Mouse (Mus musculus) olfactory bulb, adult 2 months (tissue): ENCODE measurements around the gene Hivep2. TPM values are rescaled to one million over a fixed set of nuclear protein-coding genes. Genes with fewer than 3 reads are reported as not detected.

Experiments used
- H3K27ac ChIP-seq: fragments of 200-500 bp; 2 replicates; pipeline ENCODE4 v1.5.1; 2012; ENCODE audit warnings: low read depth, low read length; ENCODE audit not compliant: insufficient read depth
- H3K4me1 ChIP-seq: fragments of 200-500 bp; 2 replicates; pipeline ENCODE4 v1.6.1; 2012; ENCODE audit warnings: low read length; ENCODE audit not compliant: control insufficient read depth, insufficient read depth
- H3K4me3 ChIP-seq: fragments of 200-500 bp; 2 replicates; pipeline ENCODE4 v1.5.1; 2012; ENCODE audit warnings: mild to moderate bottlenecking, low read depth, low read length, moderate library complexity; ENCODE audit not compliant: insufficient read depth
- CTCF ChIP-seq: fragments of 200-500 bp; IDR thresholded peaks from 2 replicates; pipeline ENCODE4 v1.5.1; 2012; ENCODE audit warnings: low read depth, mild to moderate bottlenecking, low read length, moderate library complexity; ENCODE audit not compliant: insufficient read depth
- POLR2A ChIP-seq: fragments of 200-500 bp; IDR thresholded peaks from 2 replicates; pipeline ENCODE4 v1.6.1; 2012; ENCODE audit warnings: mild to moderate bottlenecking, low read depth, low read length, moderate library complexity; ENCODE audit not compliant: insufficient read depth
- WGBS: fragments of 180-500 bp; shearing (Covaris S2); methylation state at CpG from one replicate; pipeline ENCODE4 v1.1.7; 2018; 5-methylcytosine and 5-hydroxymethylcytosine counted together
- polyA plus RNA-seq: library from polyadenylated mRNA; stranded (reverse); fragments of >200 nt; gene quantifications from 2 replicates; pipeline ENCODE4 v1.2.4, GENCODE M21; 2012; ENCODE audit warnings: low replicate concordance; ENCODE audit not compliant: missing spikeins, insufficient read depth, insufficient read length

Hivep2 gene
- polyA plus RNA-seq, 1 experiment: 206 TPM

DNA sequence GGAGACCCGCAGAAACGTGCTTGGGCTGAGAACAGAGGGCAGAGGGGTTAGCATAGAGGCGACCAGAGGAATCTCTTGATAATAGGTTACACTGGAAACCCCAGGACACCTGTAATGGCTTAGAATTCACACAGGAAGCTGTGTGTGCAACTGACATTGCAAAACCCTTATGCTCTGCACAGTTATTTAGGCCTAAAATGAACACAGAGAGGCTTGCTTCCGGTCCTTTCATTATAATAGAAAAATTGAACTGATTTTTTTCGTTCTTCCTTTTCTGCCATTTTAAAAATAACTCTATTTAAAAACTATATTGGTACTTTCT lies 2.3 kb downstream of the Hivep2 start:
- H3K27ac ChIP-seq: peak overlapping the region; percentile 96
- H3K4me1 ChIP-seq: peaks cover 5% of the 10 kb centered on the region; the same call in 1 of the 2 replicates
- 4% methylated on average over 5 of the region's 5 CpGs for WGBS
- TF ChIP-seq POLR2A (no peak), CTCF (no peak)
- H3K4me3 ChIP-seq: peak overlapping the region; percentile 100

DNA sequence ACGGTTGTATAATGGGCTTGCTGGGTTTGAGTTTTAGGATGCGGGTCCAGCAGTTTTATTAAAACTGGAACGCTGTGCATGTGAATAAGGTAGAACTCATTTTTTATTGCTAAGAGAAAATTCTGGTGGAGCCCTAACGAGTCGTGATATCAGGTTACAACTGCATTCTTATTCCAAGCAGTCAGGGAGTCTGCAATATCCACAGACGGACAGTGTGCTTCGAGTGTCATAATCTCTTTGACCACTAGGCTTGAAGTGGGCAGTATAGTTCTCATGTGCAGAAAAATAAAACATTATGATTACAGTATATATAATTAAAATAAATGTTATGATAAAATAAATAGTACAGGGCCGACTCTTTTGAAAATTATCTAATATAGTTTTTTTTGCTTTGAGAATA lies 3.1 kb downstream of the Hivep2 start:
- Histone ChIP-seq H3K4me3 (no peak overlapping the region), H3K4me1 (peaks cover 7% of the 10 kb centered on the region; the same call in 1 of the 2 replicates), H3K27ac (no peak overlapping the region)
- WGBS: 12% methylated on average over 8 of the region's 8 CpGs
- TF ChIP-seq CTCF: no peak
- no peak for TF ChIP-seq POLR2A

DNA sequence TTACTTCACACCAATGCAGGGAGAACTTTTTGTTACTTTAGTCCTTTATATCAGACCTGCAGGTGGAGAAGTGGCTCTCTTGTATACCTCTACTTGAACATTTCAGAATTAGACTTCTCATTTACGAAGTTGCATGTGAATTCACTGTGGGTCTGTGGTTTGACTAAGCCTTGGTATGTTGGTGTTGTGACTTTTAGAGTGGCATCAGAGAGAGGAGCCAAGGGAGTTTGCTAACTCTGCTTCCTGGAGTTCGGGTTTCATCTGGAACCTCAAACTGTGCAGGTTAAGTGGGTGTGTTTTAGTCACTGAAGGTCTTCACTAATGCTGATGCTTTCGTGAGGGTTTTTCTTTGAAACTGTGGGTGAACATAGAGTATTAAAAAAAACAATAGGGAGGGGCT lies 4.4 kb downstream of the Hivep2 start:
- Histone ChIP-seq H3K4me3 (no peak overlapping the region), H3K4me1 (peaks cover 7% of the 10 kb centered on the region; the same call in 1 of the 2 replicates), H3K27ac (no peak overlapping the region)
- 46% methylated on average over 3 of the region's 3 CpGs for WGBS
- TF ChIP-seq POLR2A: no peak
- no peak for TF ChIP-seq CTCF

DNA sequence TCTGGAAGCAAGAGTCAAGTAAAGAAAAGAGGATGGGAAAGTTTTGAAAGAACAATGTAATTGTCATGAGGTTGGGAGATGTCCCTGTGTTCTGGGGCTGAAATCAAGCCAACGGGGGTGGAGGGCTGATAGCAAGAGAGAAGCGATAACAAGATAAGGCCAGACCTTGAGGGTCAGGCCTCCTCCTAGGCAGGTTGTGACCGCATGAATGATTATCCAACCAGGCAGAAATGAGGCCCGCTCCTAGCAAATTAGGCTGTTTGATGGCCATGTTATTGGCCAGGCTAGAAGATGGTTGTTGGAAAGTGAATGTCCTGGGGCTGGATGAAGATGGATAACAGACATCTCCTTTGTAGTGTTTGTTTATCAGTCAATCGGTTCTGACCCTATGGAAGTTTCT lies 5.4 kb downstream of the Hivep2 start:
- no peak overlapping the region for H3K27ac ChIP-seq
- WGBS: 80% methylated on average over 5 of the region's 5 CpGs
- peaks cover 9% of the 10 kb centered on the region; the same call in 1 of the 2 replicates for H3K4me1 ChIP-seq
- no peak overlapping the region for H3K4me3 ChIP-seq
- TF ChIP-seq CTCF: no peak
- no peak for TF ChIP-seq POLR2A

DNA sequence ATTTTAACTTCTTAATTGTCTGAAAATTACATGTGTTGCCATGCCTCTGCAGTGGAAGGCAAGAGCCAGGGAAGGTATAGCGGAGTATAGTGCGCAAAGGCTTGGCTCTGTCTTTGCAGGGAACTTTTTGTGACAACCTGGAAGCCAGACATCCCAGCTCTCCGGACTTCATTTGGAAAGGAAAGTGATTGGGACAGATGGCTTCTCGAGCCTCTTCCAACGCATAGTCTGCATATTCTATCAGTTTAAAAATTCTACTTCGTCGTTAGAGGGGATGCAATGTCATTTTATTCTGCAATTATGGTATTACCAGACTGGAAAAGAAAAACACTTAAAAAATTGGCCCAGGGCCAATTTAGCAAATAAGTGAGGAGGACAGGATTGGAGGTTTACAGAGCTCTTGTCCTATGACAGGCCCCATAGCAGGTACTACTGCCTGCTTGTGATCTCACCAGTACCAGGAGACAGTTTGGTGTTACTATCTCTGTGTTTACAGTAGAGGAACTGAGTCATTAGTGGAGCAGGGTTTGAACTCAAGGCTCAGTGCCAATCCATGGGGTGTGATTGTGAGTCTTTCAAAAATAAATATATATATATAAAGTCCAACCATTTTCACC lies 7.8 kb downstream of the Hivep2 start:
- no peak overlapping the region for H3K27ac ChIP-seq
- TF ChIP-seq POLR2A: no peak
- no peak for TF ChIP-seq CTCF
- peaks cover 11% of the 10 kb centered on the region; the same call in 1 of the 2 replicates for H3K4me1 ChIP-seq
- no peak overlapping the region for H3K4me3 ChIP-seq
- 34% methylated on average over 7 of the region's 7 CpGs for WGBS

DNA sequence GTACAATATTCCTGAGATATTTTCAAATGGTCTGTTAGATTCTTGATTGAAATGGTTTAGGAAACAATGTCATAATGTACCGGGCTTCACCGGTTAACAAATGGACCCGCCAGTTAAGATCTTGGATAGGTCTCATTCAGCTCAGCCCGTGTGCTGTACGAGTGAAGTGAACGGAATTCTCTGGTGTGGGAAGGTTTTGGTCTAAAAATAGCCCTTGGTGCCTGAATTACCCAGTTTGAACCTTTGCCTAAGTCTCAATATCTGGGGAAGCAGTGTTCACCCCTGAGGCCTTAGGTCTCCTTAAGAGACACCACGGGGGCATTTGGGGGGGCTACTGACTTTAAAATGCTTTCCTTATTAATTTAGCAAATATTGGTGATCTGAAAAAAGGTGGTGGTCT lies 8.6 kb downstream of the Hivep2 start:
- Histone ChIP-seq H3K4me1 (peaks cover 12% of the 10 kb centered on the region; the same call in 1 of the 2 replicates), H3K4me3 (no peak overlapping the region), H3K27ac (no peak overlapping the region)
- 47% methylated on average over 7 of the region's 7 CpGs for WGBS
- TF ChIP-seq CTCF: no peak
- TF ChIP-seq POLR2A: no peak

DNA sequence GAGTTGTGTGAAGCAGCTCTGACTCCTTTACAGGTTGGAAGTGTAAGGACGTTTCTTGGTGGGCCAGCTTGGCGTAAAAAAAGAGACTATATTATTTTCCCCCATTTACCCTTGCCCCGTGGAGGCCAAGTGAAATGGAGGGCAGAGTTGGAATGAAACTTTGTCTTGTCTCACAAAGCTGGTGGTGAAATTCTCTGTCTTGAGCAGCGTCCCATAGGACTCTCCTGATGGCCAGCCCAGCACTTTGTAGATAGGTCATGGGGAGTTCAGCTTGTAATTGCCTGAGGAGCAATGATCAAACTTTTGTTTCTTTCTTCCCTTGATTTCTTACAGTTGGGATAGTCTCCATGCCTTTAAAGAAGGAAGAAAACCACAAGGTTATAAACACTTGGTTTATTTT lies 10.0 kb downstream of the Hivep2 start:
- Histone ChIP-seq H3K27ac (no peak overlapping the region), H3K4me1 (peaks cover 12% of the 10 kb centered on the region; the same call in 1 of the 2 replicates), H3K4me3 (no peak overlapping the region)
- WGBS: 74% methylated on average over 4 of the region's 4 CpGs
- TF ChIP-seq POLR2A (no peak), CTCF (no peak)

DNA sequence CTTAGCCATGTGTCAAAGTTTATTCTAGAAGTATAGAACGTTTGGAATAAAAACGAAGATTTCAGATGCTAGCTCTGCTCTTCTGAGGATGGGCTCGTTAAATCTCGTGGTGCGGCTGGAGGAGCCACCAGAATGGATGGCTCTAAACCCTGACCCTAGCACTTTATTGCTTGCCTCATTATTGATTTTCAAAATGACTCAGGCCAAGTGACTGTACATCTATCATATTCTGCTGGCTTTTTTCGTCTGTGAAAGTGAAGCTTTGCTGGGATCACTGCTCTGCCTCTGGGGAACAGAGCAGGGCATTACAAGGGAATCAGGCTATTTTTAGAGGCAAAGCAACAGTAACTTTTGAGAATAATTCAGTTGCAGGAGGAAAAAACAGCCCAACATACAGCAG lies 10.4 kb downstream of the Hivep2 start:
- TF ChIP-seq POLR2A (no peak), CTCF (no peak)

DNA sequence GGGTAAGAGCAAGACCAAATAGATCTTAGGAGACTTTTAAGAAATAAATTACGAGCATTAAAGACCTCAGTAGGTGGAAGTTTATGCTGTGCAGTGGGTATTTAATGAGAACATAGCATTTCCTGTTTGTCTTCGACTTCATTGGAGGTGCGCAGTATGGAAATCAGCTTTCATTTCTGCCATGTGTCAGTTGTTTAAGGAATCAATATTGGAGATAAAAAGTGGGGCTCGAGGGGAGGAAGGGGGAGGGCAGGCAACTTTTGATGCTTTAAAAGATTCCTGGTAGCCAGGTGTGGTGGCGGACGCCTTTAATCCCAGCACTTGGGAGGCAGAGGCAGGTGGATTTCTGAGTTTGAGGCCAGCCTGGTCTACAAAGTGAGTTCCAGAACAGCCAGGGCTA lies 16.4 kb downstream of the Hivep2 start:
- 66% methylated on average over 6 of the region's 6 CpGs for WGBS
- peaks cover 16% of the 10 kb centered on the region for H3K4me1 ChIP-seq
- H3K27ac ChIP-seq: no peak overlapping the region; the same call in 1 of the 2 replicates
- no peak overlapping the region for H3K4me3 ChIP-seq
- TF ChIP-seq POLR2A (no peak), CTCF (no peak)

More for the DNA sequence above, 10.4 kb downstream of the Hivep2 start:
- Histone ChIP-seq H3K4me1 (peaks cover 10% of the 10 kb centered on the region; the same call in 1 of the 2 replicates), H3K4me3 (no peak overlapping the region), H3K27ac (no peak overlapping the region)
- 51% methylated on average over 6 of the region's 6 CpGs for WGBS

DNA sequence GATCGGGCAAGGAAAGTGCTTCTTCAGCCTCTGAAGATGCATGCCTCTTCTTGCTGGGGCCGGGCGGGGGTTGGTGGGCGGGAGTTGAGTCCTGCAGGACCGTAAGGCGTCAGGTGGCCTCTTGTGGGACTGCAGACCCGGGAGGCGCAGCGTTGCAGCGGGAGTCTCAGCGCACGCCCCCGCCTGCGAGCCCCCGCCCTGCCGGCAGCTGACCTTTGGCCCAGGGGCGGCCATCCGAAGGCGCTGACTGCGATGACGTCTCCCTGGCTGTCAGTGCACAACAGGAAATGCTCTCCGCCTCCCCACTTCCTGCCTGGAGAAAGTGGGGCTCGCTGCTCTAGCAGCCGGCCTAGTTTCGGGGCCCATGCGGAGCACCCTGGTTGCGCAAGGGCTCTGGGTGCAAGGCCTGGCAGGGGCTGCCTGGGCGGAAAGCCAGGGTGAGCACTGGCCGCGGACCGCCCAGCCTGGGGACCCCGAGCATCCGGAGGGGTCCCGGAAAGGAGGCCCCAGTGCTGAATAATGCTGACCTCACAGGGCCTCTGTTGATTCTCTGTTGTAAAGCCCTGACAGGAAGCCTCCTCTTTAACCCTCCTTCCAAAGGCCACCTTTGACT lies 17.0 kb downstream of the Hivep2 start:
- 1% methylated on average over 34 of the region's 34 CpGs for WGBS

More for the DNA sequence above, 17.0 kb downstream of the Hivep2 start:
- TF ChIP-seq POLR2A: no peak
- TF ChIP-seq CTCF: no peak
- Histone ChIP-seq H3K4me3 (peak overlapping the region; percentile 62), H3K27ac (peak overlapping the region; percentile 81), H3K4me1 (peaks cover 16% of the 10 kb centered on the region)
